8 mouse cellular contexts compared by ENCODE assay signal in the genomic region with DNA sequence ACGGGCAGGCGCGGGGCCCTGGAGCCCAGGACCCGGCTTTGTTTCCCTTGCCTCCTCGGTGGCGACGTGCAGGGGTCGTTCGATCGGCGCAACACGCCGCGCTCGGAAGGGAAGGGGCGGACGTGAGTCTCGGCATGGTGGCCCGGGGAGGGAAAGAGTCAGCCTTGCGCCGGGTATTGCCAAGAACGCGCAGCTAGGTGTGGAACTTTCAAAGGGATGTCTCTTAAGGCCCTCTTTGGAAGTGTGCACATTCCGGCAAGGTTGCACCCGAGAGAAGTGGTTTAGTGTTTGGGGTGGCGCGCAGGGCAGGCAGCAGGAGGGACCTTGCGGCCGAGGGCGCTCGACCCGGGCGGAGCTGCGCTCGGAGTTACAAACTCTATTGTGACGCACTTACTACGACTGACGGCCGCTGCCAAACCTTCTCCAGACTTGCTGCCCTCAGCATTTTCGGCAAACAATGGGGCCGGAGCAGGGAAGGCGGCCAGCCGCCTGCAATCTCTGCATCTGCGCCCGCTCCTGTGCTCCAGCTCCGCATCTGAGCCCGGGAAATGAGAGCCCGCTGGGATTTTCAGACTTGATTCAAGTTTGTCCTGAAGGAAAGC. TPM values are rescaled to one million over a fixed set of nuclear protein-coding genes. Genes with fewer than 3 reads are reported as not detected.
DNase-seq lines count a peak whose midpoint lies in the region; ATAC-seq and TF ChIP-seq lines count a peak whose summit lies in the region.

No protein-coding gene starts in this region.

- in situ Hi-C loops in ES-E14 (cut with MboI; ENCODE audit: low sequenced_read_pairs in 2 of 2, unreplicated experiment in 2 of 2), result loop anchor here in 1 of 2 experiments (10.0 kb wide), 1 partner anchor 267 kb away; no protein-coding TSS in a partner anchor

- WGBS in forebrain, embryonic 11.5 days, result under 1% methylated on average over 48 of the region's 48 CpGs
- under 1% methylated on average over 48 of the region's 48 CpGs for WGBS in heart, postnatal 0 days
- WGBS in neural tube, embryonic 13.5 days, result under 1% methylated on average over 45 of the region's 48 CpGs

- peak; percentile 22; the same call in 1 of the 2 replicates for ATAC-seq in forebrain, embryonic 11.5 days (replicated peaks; ENCODE audit: low FRiP score)
- ATAC-seq in heart, postnatal 0 days (ENCODE audit: insufficient read depth, low read depth), result peak; percentile 43
- peak; percentile 22 for ATAC-seq in neural tube, embryonic 13.5 days (ENCODE audit: low read depth)

- peak overlapping the region; percentile 99 for H3K4me2 ChIP-seq in forebrain, embryonic 11.5 days (ENCODE audit: low read depth, low read length, severe bottlenecking)
- peak overlapping the region; percentile 89 for H3K4me2 ChIP-seq in heart, postnatal 0 days (ENCODE audit: low read depth, low read length)
- H3K4me2 ChIP-seq in neural tube, embryonic 13.5 days, result peak overlapping the region; percentile 85

- TF ChIP-seq EP300 in heart, postnatal 0 days (IDR thresholded peaks at IDR 0.05; ENCODE audit: low read depth), result peak; percentile 30; the same call in 1 of the 2 replicates

- peaks cover 26% of the 10 kb centered on the region for H3K36me3 ChIP-seq in ES-E14 (ENCODE audit: control insufficient read depth, insufficient read depth, low read length, poor library complexity, severe bottlenecking)
- peaks cover 4% of the 10 kb centered on the region; the same call in 1 of the 2 replicates for H3K36me3 ChIP-seq in forebrain, embryonic 11.5 days (ENCODE audit: control insufficient read depth, insufficient read depth, low read length)
- H3K36me3 ChIP-seq in heart, postnatal 0 days (replicated peaks; ENCODE audit: control insufficient read depth, insufficient read depth, low read length), result peaks cover 31% of the 10 kb centered on the region
- H3K36me3 ChIP-seq in neural tube, embryonic 13.5 days, result peaks cover 13% of the 10 kb centered on the region

- peak overlapping the region; percentile 83 for H3K9ac ChIP-seq in ES-E14 (ENCODE audit: insufficient read depth, low read depth, low read length, poor library complexity, severe bottlenecking)
- H3K9ac ChIP-seq in forebrain, embryonic 11.5 days (ENCODE audit: low read length), result peak overlapping the region; percentile 82
- peak overlapping the region; percentile 62 for H3K9ac ChIP-seq in heart, postnatal 0 days (replicated peaks; ENCODE audit: low read depth, low read length)
- H3K9ac ChIP-seq in neural tube, embryonic 13.5 days, result peak overlapping the region; percentile 86

- H3K27me3 ChIP-seq in forebrain, embryonic 11.5 days (ENCODE audit: control insufficient read depth, insufficient read depth, low read length), result peaks cover 15% of the 10 kb centered on the region
- no peaks in the 10 kb centered on the region for H3K27me3 ChIP-seq in heart, postnatal 0 days (ENCODE audit: control insufficient read depth, insufficient read depth, low read length)
- H3K27me3 ChIP-seq in neural tube, embryonic 13.5 days, result peaks cover 24% of the 10 kb centered on the region

- peaks cover 0 to 10% of the 10 kb centered on the region in 2 experiments; a peak in 3 of 4 replicates for H3K4me1 ChIP-seq in ES-E14 (ENCODE audit: control insufficient read depth in 2 of 2, insufficient read depth in 2 of 2, low read length in 2 of 2, poor library complexity in 1 of 2)
- H3K4me1 ChIP-seq in forebrain, embryonic 11.5 days (replicated peaks; ENCODE audit: control insufficient read depth, insufficient read depth, low read length), result peaks cover 24% of the 10 kb centered on the region
- H3K4me1 ChIP-seq in heart, postnatal 0 days (ENCODE audit: control insufficient read depth, insufficient read depth), result peaks cover 30% of the 10 kb centered on the region
- H3K4me1 ChIP-seq in neural tube, embryonic 13.5 days (replicated peaks), result peaks cover 64% of the 10 kb centered on the region

- no peak for TF ChIP-seq CTCF in heart, postnatal 0 days (IDR thresholded peaks at IDR 0.05; ENCODE audit: low read depth)

- H3K9me3 ChIP-seq in ES-E14 (ENCODE audit: control insufficient read depth, insufficient read depth, low read depth, low read length), result no peaks in the 10 kb centered on the region
- no peaks in the 10 kb centered on the region for H3K9me3 ChIP-seq in forebrain, embryonic 11.5 days (ENCODE audit: control insufficient read depth, low read length)
- H3K9me3 ChIP-seq in heart, postnatal 0 days (replicated peaks; ENCODE audit: control insufficient read depth, low read length), result no peaks in the 10 kb centered on the region
- no peaks in the 10 kb centered on the region for H3K9me3 ChIP-seq in neural tube, embryonic 13.5 days

- DNase-seq in ES-E14 (ENCODE audit: low read depth, low spot score), result no peak
- peak; percentile 35 for DNase-seq in c-Kit-positive CD71-positive TER-119-positive erythroid progenitor cells, embryonic 14.5 days (ENCODE audit: low spot score)
- DNase-seq in forebrain, embryonic 11.5 days (ENCODE audit: low spot score), result peak; percentile 85
- peak; percentile 87 for DNase-seq in heart, postnatal 0 days (ENCODE audit: low spot score)
- DNase-seq in kidney, postnatal 25 days, result peak; percentile 84 to 92
- DNase-seq in lung, adult 18-20 months, result peak; percentile 89 to 91
- DNase-seq in urinary bladder, adult 18-20 months (ENCODE audit: low spot score in 2 of 2), result peak; percentile 74 to 77

- peak overlapping the region; percentile 80 to 97 for H3K4me3 ChIP-seq in ES-E14 (ENCODE audit: insufficient read depth in 1 of 2, low read depth in 1 of 2, low read length in 2 of 2, poor library complexity in 1 of 2, severe bottlenecking in 1 of 2)
- peak overlapping the region; percentile 66 for H3K4me3 ChIP-seq in forebrain, embryonic 11.5 days (ENCODE audit: low read depth, low read length)
- peak overlapping the region; percentile 67 for H3K4me3 ChIP-seq in heart, postnatal 0 days (ENCODE audit: low read depth, low read length)
- peak overlapping the region; percentile 64 for H3K4me3 ChIP-seq in neural tube, embryonic 13.5 days

- H3K27ac ChIP-seq in ES-E14 (ENCODE audit: insufficient read depth, low read depth, low read length, poor library complexity, severe bottlenecking), result no peak overlapping the region
- H3K27ac ChIP-seq in forebrain, embryonic 11.5 days (ENCODE audit: low read depth, low read length), result peak overlapping the region; percentile 82
- H3K27ac ChIP-seq in heart, postnatal 0 days (ENCODE audit: low read depth), result peak overlapping the region; percentile 95
- peak overlapping the region; percentile 88 for H3K27ac ChIP-seq in neural tube, embryonic 13.5 days (replicated peaks)

TF ChIP-seq in ES-E14, 5 proteins besides CTCF, POLR2A, EP300 and RAD21:
- no peak for TF ChIP-seq ZC3H11A (IDR thresholded peaks at IDR 0.05; ENCODE audit: borderline replicate concordance, low read depth, low read length)
- peak; percentile 99 for TF ChIP-seq MAFK (IDR thresholded peaks at IDR 0.05; ENCODE audit: insufficient read depth, low read depth, low read length)

RNA-seq across cellular contexts. Expression of gene Bcl2l11, which starts 2.0 kb away (rescaled TPM):
- 23.6 and 29.4 TPM in 2 replicates for total RNA-seq in ES-E14 (2012; rRNA removed)
- 16.8 and 17.7 TPM in 2 replicates for polyA plus RNA-seq in forebrain, embryonic 11.5 days (2014; fragmentation: Nextera tagmentation; extraction: Ambion mirVana)
- total RNA-seq in heart, postnatal 0 days (2014; rRNA removed; ENCODE audit: low replicate concordance), result 26.1 and 26.6 TPM in 2 replicates
- 18.2 and 22.4 TPM in 2 replicates for polyA plus RNA-seq in heart, postnatal 0 days (2015; fragmentation: Nextera tagmentation; extraction: Ambion mirVana)
- 14.6 and 14.8 TPM in 2 replicates for polyA plus RNA-seq in neural tube, embryonic 13.5 days (2015; fragmentation: Nextera tagmentation; extraction: Ambion mirVana)
